Mouse (Mus musculus) CH12.LX (cell line): Measurements from ENCODE around the gene Pkd1l2. TPM values are rescaled to one million over a fixed set of nuclear protein-coding genes. Genes with fewer than 3 reads are reported as not detected.

Source experiments
- DNase-seq: peaks from one replicate; pipeline ENCODE4 v3.0.0-alpha.2; 2013; ENCODE audit errors: extremely low read depth
- H3K27ac ChIP-seq: 2 replicates; pipeline ENCODE4 v1.5.1; 2012; ENCODE audit warnings: low read depth, mild to moderate bottlenecking, control low read depth, moderate library complexity; ENCODE audit not compliant: insufficient read depth
- H3K27me3 ChIP-seq: replicated peaks from 2 replicates; pipeline ENCODE3; 2012; ENCODE audit warnings: inconsistent platforms
- H3K36me3 ChIP-seq, 2 experiments: replicated peaks in 1 of 2; 2 replicates each; pipeline versions ENCODE3 to v1.6.1; 2012; ENCODE audit warnings: inconsistent platforms in 1 of 2, low read length in 1 of 2, mild to moderate bottlenecking in 1 of 2, mixed read lengths in 1 of 2, moderate library complexity in 1 of 2; ENCODE audit not compliant: control insufficient read depth in 1 of 2, insufficient read depth in 1 of 2
- H3K4me1 ChIP-seq, 2 experiments: 2 replicates each; pipeline ENCODE4 v1.6.1; 2012; ENCODE audit warnings: inconsistent platforms in 1 of 2, moderate library complexity in 1 of 2; ENCODE audit not compliant: insufficient read depth in 2 of 2, control insufficient read depth in 1 of 2
- H3K4me2 ChIP-seq: 2 replicates; pipeline ENCODE4 v1.6.1; 2012; ENCODE audit warnings: low read depth, mild to moderate bottlenecking, control low read depth; ENCODE audit not compliant: poor library complexity, insufficient read depth, severe bottlenecking
- H3K4me3 ChIP-seq, 3 experiments: fragments of 150-350 bp in 1 of 3; sonication (generic) in 1 of 3; replicated peaks in 1 of 3; 2 replicates each; pipeline versions ENCODE3 to v1.5.1; 2011 to 2012; ENCODE audit warnings: low read depth in 2 of 3, low read length in 2 of 3, mild to moderate bottlenecking in 2 of 3, moderate library complexity in 2 of 3, control low read depth in 1 of 3, improper control_type of control experiment in 1 of 3, inconsistent platforms in 1 of 3, mixed read lengths in 1 of 3; ENCODE audit not compliant: poor library complexity in 1 of 3
- H3K79me2 ChIP-seq: replicated peaks from 2 replicates; pipeline ENCODE4 v1.6.1; 2012; ENCODE audit warnings: mild to moderate bottlenecking, moderate library complexity; ENCODE audit not compliant: control insufficient read depth, poor library complexity, insufficient read depth, severe bottlenecking; ENCODE audit errors: extremely low read depth
- H3K9ac ChIP-seq: 2 replicates; pipeline ENCODE4 v1.6.1; 2012; ENCODE audit warnings: low read depth, mild to moderate bottlenecking, control low read depth, moderate library complexity; ENCODE audit not compliant: insufficient read depth
- H3K9me3 ChIP-seq: replicated peaks from 2 replicates; pipeline ENCODE3; 2012; ENCODE audit warnings: low read length, inconsistent platforms, mixed read lengths
- BHLHE40 ChIP-seq: IDR thresholded peaks from 2 replicates; pipeline ENCODE4 v1.6.1; 2011; ENCODE audit warnings: mild to moderate bottlenecking, low read depth, low read length, improper control_type of control experiment
- CHD1 ChIP-seq: IDR thresholded peaks from 2 replicates; pipeline ENCODE4 v1.6.1; 2012; ENCODE audit warnings: low read depth, low read length, improper control_type of control experiment, inconsistent platforms
- CHD2 ChIP-seq: IDR thresholded peaks from 2 replicates; pipeline ENCODE4 v1.6.1; 2011; ENCODE audit warnings: low read length, improper control_type of control experiment
- CTCF ChIP-seq, 2 experiments: IDR thresholded peaks in 1 of 2; conservative IDR thresholded peaks in 1 of 2; 2 replicates each; pipeline ENCODE4 v1.5.1; 2011 to 2012; ENCODE audit warnings: low read depth in 2 of 2, low read length in 2 of 2, improper control_type of control experiment in 1 of 2, inconsistent platforms in 1 of 2, mild to moderate bottlenecking in 1 of 2, moderate library complexity in 1 of 2
- E2F4 ChIP-seq: IDR thresholded peaks from 2 replicates; pipeline ENCODE4 v1.6.1; 2011; ENCODE audit warnings: low read depth, low read length, improper control_type of control experiment; ENCODE audit not compliant: insufficient replicate concordance
- EP300 ChIP-seq: IDR thresholded peaks from 2 replicates; pipeline ENCODE4 v1.6.1; 2011; ENCODE audit warnings: low read length, improper control_type of control experiment
- ETS1 ChIP-seq: conservative IDR thresholded peaks from 2 replicates; pipeline ENCODE4 v1.6.1; 2012; ENCODE audit warnings: low read depth, mild to moderate bottlenecking, inconsistent platforms, low read length, improper control_type of control experiment, moderate library complexity
- GABPA ChIP-seq: IDR thresholded peaks from 2 replicates; pipeline ENCODE4 v1.6.1; 2012; ENCODE audit warnings: low read depth, low read length, improper control_type of control experiment, inconsistent platforms; ENCODE audit not compliant: insufficient replicate concordance
- HCFC1 ChIP-seq: IDR thresholded peaks from 2 replicates; pipeline ENCODE4 v1.6.1; 2012; ENCODE audit warnings: low read depth, mild to moderate bottlenecking, inconsistent platforms, low read length, improper control_type of control experiment
- IRF4 ChIP-seq: IDR thresholded peaks from 2 replicates; pipeline ENCODE4 v1.6.1; 2014; ENCODE audit warnings: low read depth, mild to moderate bottlenecking, inconsistent platforms, low read length, improper control_type of control experiment
- KAT2A ChIP-seq: IDR thresholded peaks from 2 replicates; pipeline ENCODE4 v1.6.1; 2012; ENCODE audit warnings: low read length, improper control_type of control experiment, inconsistent platforms; ENCODE audit not compliant: insufficient replicate concordance
- MAFK ChIP-seq: IDR thresholded peaks from 2 replicates; pipeline ENCODE4 v1.6.1; 2011; ENCODE audit warnings: low read length, improper control_type of control experiment; ENCODE audit not compliant: insufficient replicate concordance
- MAX ChIP-seq: IDR thresholded peaks from 2 replicates; pipeline ENCODE4 v1.6.1; 2011; ENCODE audit warnings: low read length, improper control_type of control experiment
- MAZ ChIP-seq: IDR thresholded peaks from 2 replicates; pipeline ENCODE4 v1.6.1; 2012; ENCODE audit warnings: low read depth, mild to moderate bottlenecking, inconsistent platforms, low read length, improper control_type of control experiment, moderate library complexity
- MEF2A ChIP-seq: IDR thresholded peaks from 2 replicates; pipeline ENCODE4 v1.6.1; 2014; ENCODE audit warnings: low read depth, mild to moderate bottlenecking, inconsistent platforms, low read length, improper control_type of control experiment, borderline replicate concordance
- MXI1 ChIP-seq: IDR thresholded peaks from 2 replicates; pipeline ENCODE4 v1.6.1; 2011; ENCODE audit warnings: mild to moderate bottlenecking, low read depth, low read length, improper control_type of control experiment
- NELFE ChIP-seq: IDR thresholded peaks from 2 replicates; pipeline ENCODE4 v1.6.1; 2011; ENCODE audit warnings: low read depth, low read length, improper control_type of control experiment
- NRF1 ChIP-seq: IDR thresholded peaks from 2 replicates; pipeline ENCODE4 v1.6.1; 2014; ENCODE audit warnings: low read depth, mild to moderate bottlenecking, inconsistent platforms, low read length, improper control_type of control experiment, moderate library complexity
- PAX5 ChIP-seq: IDR thresholded peaks from 2 replicates; pipeline ENCODE4 v1.6.1; 2012; ENCODE audit warnings: low read length, inconsistent platforms, mixed read lengths
- POLR2A ChIP-seq: IDR thresholded peaks from 2 replicates; pipeline ENCODE4 v1.6.1; 2011; ENCODE audit warnings: low read depth, mild to moderate bottlenecking, improper control_type of control experiment, low read length
- RAD21 ChIP-seq: IDR thresholded peaks from 2 replicates; pipeline ENCODE4 v1.6.1; 2011; ENCODE audit warnings: low read depth, mild to moderate bottlenecking, low read length, improper control_type of control experiment, moderate library complexity
- RCOR1 ChIP-seq: conservative IDR thresholded peaks from 2 replicates; pipeline ENCODE4 v1.6.1; 2012; ENCODE audit warnings: low read depth, mild to moderate bottlenecking, inconsistent platforms, low read length, improper control_type of control experiment
- SIN3A ChIP-seq: IDR thresholded peaks from 2 replicates; pipeline ENCODE4 v1.6.1; 2012; ENCODE audit warnings: low read length, improper control_type of control experiment, inconsistent platforms
- SMC3 ChIP-seq: IDR thresholded peaks from 2 replicates; pipeline ENCODE4 v1.6.1; 2011; ENCODE audit warnings: low read depth, low read length, improper control_type of control experiment
- TBP ChIP-seq: conservative IDR thresholded peaks from 2 replicates; pipeline ENCODE4 v1.6.1; 2011; ENCODE audit warnings: low read depth, low read length, improper control_type of control experiment
- TCF12 ChIP-seq: IDR thresholded peaks from 2 replicates; pipeline ENCODE4 v1.6.1; 2014; ENCODE audit warnings: low read depth, mild to moderate bottlenecking, inconsistent platforms, low read length, improper control_type of control experiment
- USF1 ChIP-seq: IDR thresholded peaks from 2 replicates; pipeline ENCODE4 v1.6.1; 2014; ENCODE audit warnings: low read depth, mild to moderate bottlenecking, inconsistent platforms, low read length, improper control_type of control experiment
- USF2 ChIP-seq: conservative IDR thresholded peaks from 2 replicates; pipeline ENCODE4 v1.6.1; 2011; ENCODE audit warnings: low read depth, low read length, improper control_type of control experiment
- ZC3H11A ChIP-seq: IDR thresholded peaks from 2 replicates; pipeline ENCODE4 v1.6.1; 2012; ENCODE audit warnings: low read depth, mild to moderate bottlenecking, inconsistent platforms, low read length, improper control_type of control experiment
- ZKSCAN1 ChIP-seq: IDR thresholded peaks from 2 replicates; pipeline ENCODE4 v1.6.1; 2012; ENCODE audit warnings: low read depth, inconsistent platforms, low read length, improper control_type of control experiment, borderline replicate concordance
- ZMIZ1 ChIP-seq: IDR thresholded peaks from 2 replicates; pipeline ENCODE4 v1.6.1; 2012; ENCODE audit warnings: low read depth, mild to moderate bottlenecking, inconsistent platforms, low read length, improper control_type of control experiment
- ZNF384 ChIP-seq: IDR thresholded peaks from 2 replicates; pipeline ENCODE4 v1.6.1; 2012; ENCODE audit warnings: low read depth, low read length, improper control_type of control experiment, inconsistent platforms
- dilution Hi-C: fragments of 300-500 bp; cut with MboI; formaldehyde crosslinking; loops from 2 replicates; pipeline ENCODE4 v1.14.3; 2020; ENCODE audit warnings: low sequenced_read_pairs; ENCODE audit not compliant: extremely low pct_unique_long_range_greater_than_20kb, extremely low pct_ligation_motif_present
- in situ Hi-C: fragments of 300-500 bp; cut with MboI; formaldehyde crosslinking; loops from 3 replicates; pipeline ENCODE4 v1.14.3; 2019; ENCODE audit warnings: low sequenced_read_pairs, low pct_ligation_motif_present, low pct_unique_long_range_greater_than_20kb, mixed read lengths
- polyA plus RNA-seq: library from polyadenylated mRNA; unstranded; fragments of >175 nt; gene quantifications from 2 replicates; pipeline ENCODE4 v1.2.1, GENCODE M21; 2012; ENCODE audit warnings: low read depth; ENCODE audit not compliant: insufficient read length
- total RNA-seq, 2 experiments: library from RNA; depleted of rRNA; stranded (reverse); fragments of 300-350 nt in 1 of 2; fragments of >200 nt in 1 of 2; gene quantifications; 2 replicates each; pipeline ENCODE4 v1.2.3; 2012 to 2014

The Pkd1l2 gene
- total and polyA plus RNA-seq, 3 experiments, result 0.06 TPM; not detected in 2

- peaks cover 51% of the 10 kb centered on the region for H3K79me2 ChIP-seq
- no peaks in the 10 kb centered on the region for H3K27me3 ChIP-seq
- peak overlapping the region; percentile 10 for H3K9ac ChIP-seq
- peaks cover 5 to 20% of the 10 kb centered on the region in 2 experiments for H3K36me3 ChIP-seq
- in situ Hi-C loops, result no loop called here
- peak overlapping the region; percentile 78 for H3K27ac ChIP-seq
- TF ChIP-seq MEF2A, result no peak
- no peak for TF ChIP-seq SMC3
- no peak for TF ChIP-seq NRF1
- no peak for TF ChIP-seq ZC3H11A
- no peak for TF ChIP-seq USF1
- TF ChIP-seq ZKSCAN1, result no peak
- no peak for TF ChIP-seq IRF4
- TF ChIP-seq MAFK, result no peak
- no peak for TF ChIP-seq POLR2A
- no peak for TF ChIP-seq MXI1
- TF ChIP-seq GABPA, result no peak
- TF ChIP-seq RAD21, result no peak
- TF ChIP-seq TCF12, result no peak
- TF ChIP-seq CHD1, result no peak
- TF ChIP-seq, all 38 proteins: peak for 0
- peak overlapping the region; percentile 98 for H3K4me2 ChIP-seq
- no peaks in the 10 kb centered on the region for H3K9me3 ChIP-seq
- peak overlapping the region in 2 of 3 experiments; percentile 30 to 45 for H3K4me3 ChIP-seq
- dilution Hi-C loops, result no loop called here
- DNase-seq, result peak; percentile 48
- H3K4me1 ChIP-seq, result peaks cover 11 to 66% of the 10 kb centered on the region in 2 experiments
Observed at GRCm38 (mm10) chr8:116947589-116947988, 134.7 kb downstream of the Pkd1l2 start.

- Histone ChIP-seq H3K27ac (peak overlapping the region; percentile 92), H3K27me3 (no peaks in the 10 kb centered on the region), H3K4me3 (peak overlapping the region; percentile 20 to 49 (median 48)), H3K9ac (peak overlapping the region; percentile 79), H3K36me3 (peaks cover 0 to 21% of the 10 kb centered on the region in 2 experiments), H3K4me2 (peak overlapping the region; percentile 98), H3K9me3 (no peaks in the 10 kb centered on the region), H3K4me1 (peaks cover 11 to 58% of the 10 kb centered on the region in 2 experiments), H3K79me2 (peaks cover 51% of the 10 kb centered on the region)
- in situ Hi-C loops, result no loop called here
- dilution Hi-C loops, result no loop called here
- peak; percentile 39 for DNase-seq
- TF ChIP-seq ZKSCAN1 (no peak), MEF2A (no peak), ETS1 (no peak), EP300 (no peak), PAX5 (no peak), CTCF (conservative IDR thresholded peaks at IDR 0.05 in 1 of 2, IDR thresholded peaks at IDR 0.05 in 1 of 2; ENCODE audit: low read depth in 2 of 2, low read length in 2 of 2) (no peak), MAFK (peak; percentile 44; the same call in 1 of the 2 replicates), RAD21 (no peak), MAZ (no peak), CHD2 (no peak), POLR2A (0 out of 2 replicates have a peak, but pooled peaks have one; percentile 1), ZMIZ1 (no peak), BHLHE40 (0 out of 2 replicates have a peak, but pooled peaks have one; percentile 20), GABPA (no peak), USF2 (no peak), KAT2A (no peak), ZNF384 (peak; percentile 35; the same call in 1 of the 2 replicates), E2F4 (no peak), HCFC1 (no peak), MXI1 (no peak), MAX (peak; percentile 46; the same call in 1 of the 2 replicates), TBP (0 out of 2 replicates have a peak, but pooled peaks have one; percentile 0), RCOR1 (no peak), NELFE (no peak), ZC3H11A (no peak), USF1 (no peak), SIN3A (no peak), NRF1 (no peak)
Observed at GRCm38 (mm10) chr8:116946851-116947250, 135.4 kb downstream of the Pkd1l2 start.
